Mouse (Mus musculus): Measurements from ENCODE around the gene Dctn1.

GRCm38 (mm10) chr6:83185895-83186861 is 20.5 kb downstream of the Dctn1 start:
- no peak for TF ChIP-seq CTCF (IDR thresholded peaks at IDR 0.05; ENCODE audit: borderline replicate concordance, extremely low read depth, insufficient read depth, insufficient read length)
- TF ChIP-seq POLR2A (IDR thresholded peaks at IDR 0.05; ENCODE audit: borderline replicate concordance, extremely low read depth, insufficient read depth, insufficient read length, poor library complexity, severe bottlenecking): no peak

Data from brain, embryonic 14.5 days (tissue).